Mouse (Mus musculus): ENCODE measurements around the gene Kazn.

The Kazn gene

GRCm38 (mm10) chr4:142240874-142241273 is 1.7 kb upstream of the Kazn start:
- no peak for DNase-seq

- DNase-seq, result peak; percentile 22
These were observed 538 bp downstream of the Kazn start for GRCm38 (mm10) chr4:142238486-142239239.

GRCm38 (mm10) chr4:142238041-142238440 is 1.2 kb downstream of the Kazn start:
- no peak for DNase-seq

- no peak for DNase-seq
These were observed 2.5 kb downstream of the Kazn start for GRCm38 (mm10) chr4:142236681-142237080.

GRCm38 (mm10) chr4:142235426-142235825 is 3.8 kb downstream of the Kazn start:
- no peak for DNase-seq

- DNase-seq, result no peak
These were observed 4.4 kb downstream of the Kazn start for GRCm38 (mm10) chr4:142234828-142235227.

- DNase-seq, result no peak
These were observed 10.2 kb downstream of the Kazn start for GRCm38 (mm10) chr4:142228821-142229575.

- DNase-seq, result no peak
These were observed 15.1 kb downstream of the Kazn start for GRCm38 (mm10) chr4:142223898-142224645.

GRCm38 (mm10) chr4:142222385-142222784 is 16.8 kb downstream of the Kazn start:
- no peak for DNase-seq

GRCm38 (mm10) chr4:142221757-142222072 is 17.5 kb downstream of the Kazn start:
- no peak for DNase-seq

GRCm38 (mm10) chr4:142221025-142221756 is 18.0 kb downstream of the Kazn start:
- DNase-seq, result no peak

- no peak for DNase-seq
These were observed 20.2 kb downstream of the Kazn start for GRCm38 (mm10) chr4:142218997-142219396.

GRCm38 (mm10) chr4:142217048-142217447 is 22.2 kb downstream of the Kazn start:
- DNase-seq, result no peak

GRCm38 (mm10) chr4:142215760-142216159 is 23.4 kb downstream of the Kazn start:
- no peak for DNase-seq

- no peak for DNase-seq
These were observed 24.7 kb downstream of the Kazn start for GRCm38 (mm10) chr4:142214532-142214931.

GRCm38 (mm10) chr4:142212425-142212824 is 26.8 kb downstream of the Kazn start:
- DNase-seq, result no peak

GRCm38 (mm10) chr4:142209884-142210283 is 29.3 kb downstream of the Kazn start:
- no peak for DNase-seq

- no peak for DNase-seq
These were observed 29.7 kb downstream of the Kazn start for GRCm38 (mm10) chr4:142209476-142209875.

GRCm38 (mm10) chr4:142205693-142206092 is 33.5 kb downstream of the Kazn start:
- no peak for DNase-seq

GRCm38 (mm10) chr4:142196626-142197025 is 42.6 kb downstream of the Kazn start:
- no peak for DNase-seq

GRCm38 (mm10) chr4:142193780-142194179 is 45.4 kb downstream of the Kazn start:
- no peak for DNase-seq

GRCm38 (mm10) chr4:142193151-142193578 is 46.0 kb downstream of the Kazn start:
- no peak for DNase-seq

- DNase-seq, result peak; percentile 89
These were observed 49.2 kb downstream of the Kazn start for GRCm38 (mm10) chr4:142189960-142190359.

All from layer of hippocampus, adult 9-11 months (tissue).